Mouse (Mus musculus) CH12.LX (cell line): Measurements from ENCODE around the gene Fosl1.

Experiments used
- CHD2 ChIP-seq: IDR thresholded peaks from 2 replicates; pipeline ENCODE4 v1.6.1; 2011; ENCODE audit warnings: low read length, improper control_type of control experiment
- CTCF ChIP-seq, 2 experiments: IDR thresholded peaks in 1 of 2; conservative IDR thresholded peaks in 1 of 2; 2 replicates each; pipeline ENCODE4 v1.5.1; 2011 to 2012; ENCODE audit warnings: low read depth in 2 of 2, low read length in 2 of 2, improper control_type of control experiment in 1 of 2, inconsistent platforms in 1 of 2, mild to moderate bottlenecking in 1 of 2, moderate library complexity in 1 of 2
- E2F4 ChIP-seq: IDR thresholded peaks from 2 replicates; pipeline ENCODE4 v1.6.1; 2011; ENCODE audit warnings: low read depth, low read length, improper control_type of control experiment; ENCODE audit not compliant: insufficient replicate concordance
- EP300 ChIP-seq: IDR thresholded peaks from 2 replicates; pipeline ENCODE4 v1.6.1; 2011; ENCODE audit warnings: low read length, improper control_type of control experiment
- ETS1 ChIP-seq: conservative IDR thresholded peaks from 2 replicates; pipeline ENCODE4 v1.6.1; 2012; ENCODE audit warnings: low read depth, mild to moderate bottlenecking, inconsistent platforms, low read length, improper control_type of control experiment, moderate library complexity
- HCFC1 ChIP-seq: IDR thresholded peaks from 2 replicates; pipeline ENCODE4 v1.6.1; 2012; ENCODE audit warnings: low read depth, mild to moderate bottlenecking, inconsistent platforms, low read length, improper control_type of control experiment
- MAZ ChIP-seq: IDR thresholded peaks from 2 replicates; pipeline ENCODE4 v1.6.1; 2012; ENCODE audit warnings: low read depth, mild to moderate bottlenecking, inconsistent platforms, low read length, improper control_type of control experiment, moderate library complexity
- MEF2A ChIP-seq: IDR thresholded peaks from 2 replicates; pipeline ENCODE4 v1.6.1; 2014; ENCODE audit warnings: low read depth, mild to moderate bottlenecking, inconsistent platforms, low read length, improper control_type of control experiment, borderline replicate concordance
- POLR2A ChIP-seq: IDR thresholded peaks from 2 replicates; pipeline ENCODE4 v1.6.1; 2011; ENCODE audit warnings: low read depth, mild to moderate bottlenecking, improper control_type of control experiment, low read length
- POLR2AphosphoS2 ChIP-seq: IDR thresholded peaks from 2 replicates; pipeline ENCODE4 v1.6.1; 2011; ENCODE audit warnings: low read depth, low read length, improper control_type of control experiment
- ZNF384 ChIP-seq: IDR thresholded peaks from 2 replicates; pipeline ENCODE4 v1.6.1; 2012; ENCODE audit warnings: low read depth, low read length, improper control_type of control experiment, inconsistent platforms

- TF ChIP-seq POLR2A (no peak), CTCF (conservative IDR thresholded peaks at IDR 0.05 in 1 of 2, IDR thresholded peaks at IDR 0.05 in 1 of 2; ENCODE audit: low read depth in 2 of 2, low read length in 2 of 2) (no peak), MEF2A (no peak), ETS1 (no peak), E2F4 (no peak), HCFC1 (no peak), MAZ (no peak), CHD2 (no peak), EP300 (no peak), POLR2AphosphoS2 (no peak), ZNF384 (no peak)
These were observed 12.5 kb downstream of the Fosl1 start for GRCm38 (mm10) chr19:5459896-5460295.
